Mouse (Mus musculus): Measurements from ENCODE around the gene Gm20379.

The Gm20379 gene

DNA sequence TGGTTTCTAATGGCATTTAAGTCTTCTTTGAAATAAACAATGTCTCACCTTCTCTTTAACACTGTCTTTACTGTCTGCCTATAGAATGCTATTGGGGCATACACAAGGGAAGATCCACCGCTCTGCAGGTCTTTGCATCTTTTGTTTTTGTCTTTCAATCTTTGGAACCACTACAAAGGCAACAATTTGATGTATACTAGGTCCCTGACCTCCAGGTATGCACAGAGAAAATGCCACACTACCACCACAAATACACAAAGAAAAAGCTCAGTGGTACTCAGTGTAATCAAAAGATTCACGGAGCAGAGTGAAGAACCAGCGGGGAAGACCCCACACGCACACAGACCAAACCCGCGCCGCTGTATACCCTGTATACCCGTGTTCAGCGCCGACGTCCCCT lies at the start of gene Gm20379:
Gm20379 (plus strand) TSS at position 301 of the 400 bp plus-strand sequence.
- no peak for DNase-seq (ENCODE audit: low read depth, low spot score)

DNA sequence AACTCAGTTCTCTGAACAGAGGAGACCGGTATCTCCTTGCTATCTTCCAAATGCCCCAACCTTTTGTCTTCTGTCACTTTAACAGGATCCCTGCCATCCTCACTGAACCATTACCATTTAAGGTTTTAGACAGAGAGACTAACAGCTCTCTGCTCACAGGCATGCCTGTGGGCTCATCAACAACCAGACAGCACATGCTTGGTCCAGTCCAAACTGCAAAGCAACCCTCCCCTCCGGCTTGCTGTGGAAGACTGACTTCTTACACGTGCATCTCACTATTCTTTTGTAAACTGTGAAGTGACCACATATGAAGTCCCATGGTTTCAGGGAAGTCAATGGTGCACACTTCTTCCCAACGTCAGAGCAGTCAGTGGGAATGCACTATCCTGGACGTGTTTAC lies 44.5 kb upstream of the Gm20379 start:
- no peak for DNase-seq (ENCODE audit: low read depth, low spot score)

DNA sequence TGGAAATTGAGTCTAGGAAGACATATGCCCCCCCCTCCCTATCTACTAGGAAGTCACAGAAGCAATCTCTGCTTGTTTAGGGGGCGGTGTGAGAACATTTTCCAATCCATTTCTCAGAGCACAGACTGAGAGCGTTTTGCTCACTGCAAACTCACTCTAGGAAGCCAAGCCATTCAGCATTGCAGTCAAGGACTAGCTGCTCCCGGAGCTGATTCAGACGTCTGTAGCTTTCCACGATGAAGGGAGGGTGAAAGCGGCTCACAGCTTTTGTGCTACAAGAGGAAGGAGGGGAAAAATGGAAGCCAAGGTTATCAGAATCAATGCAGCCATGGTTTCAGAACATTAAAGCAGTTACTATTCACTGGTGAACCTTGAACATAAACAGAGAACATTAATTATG lies 42.2 kb upstream of the Gm20379 start:
- DNase-seq (ENCODE audit: low read depth, low spot score), result no peak

DNA sequence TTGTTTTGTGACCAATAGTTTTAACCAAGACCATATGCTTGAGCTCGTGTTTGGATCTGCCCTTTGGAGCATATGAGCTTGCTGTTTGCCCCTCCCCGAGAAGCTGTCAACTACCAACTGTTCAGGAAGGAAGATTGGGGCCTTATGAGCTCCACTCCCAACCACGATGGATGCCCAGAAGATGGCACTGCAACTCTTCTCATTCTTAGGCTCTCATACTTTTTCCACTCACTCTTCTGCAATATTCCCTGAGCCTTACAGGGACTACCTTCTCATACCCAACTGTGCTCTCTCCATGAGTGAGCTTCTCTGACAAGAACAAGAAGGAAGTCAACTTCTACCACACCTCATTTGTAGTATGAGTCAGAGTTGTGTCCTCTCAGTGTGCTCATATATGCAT lies 38.7 kb upstream of the Gm20379 start:
- no peak for DNase-seq (ENCODE audit: low read depth, low spot score)

DNA sequence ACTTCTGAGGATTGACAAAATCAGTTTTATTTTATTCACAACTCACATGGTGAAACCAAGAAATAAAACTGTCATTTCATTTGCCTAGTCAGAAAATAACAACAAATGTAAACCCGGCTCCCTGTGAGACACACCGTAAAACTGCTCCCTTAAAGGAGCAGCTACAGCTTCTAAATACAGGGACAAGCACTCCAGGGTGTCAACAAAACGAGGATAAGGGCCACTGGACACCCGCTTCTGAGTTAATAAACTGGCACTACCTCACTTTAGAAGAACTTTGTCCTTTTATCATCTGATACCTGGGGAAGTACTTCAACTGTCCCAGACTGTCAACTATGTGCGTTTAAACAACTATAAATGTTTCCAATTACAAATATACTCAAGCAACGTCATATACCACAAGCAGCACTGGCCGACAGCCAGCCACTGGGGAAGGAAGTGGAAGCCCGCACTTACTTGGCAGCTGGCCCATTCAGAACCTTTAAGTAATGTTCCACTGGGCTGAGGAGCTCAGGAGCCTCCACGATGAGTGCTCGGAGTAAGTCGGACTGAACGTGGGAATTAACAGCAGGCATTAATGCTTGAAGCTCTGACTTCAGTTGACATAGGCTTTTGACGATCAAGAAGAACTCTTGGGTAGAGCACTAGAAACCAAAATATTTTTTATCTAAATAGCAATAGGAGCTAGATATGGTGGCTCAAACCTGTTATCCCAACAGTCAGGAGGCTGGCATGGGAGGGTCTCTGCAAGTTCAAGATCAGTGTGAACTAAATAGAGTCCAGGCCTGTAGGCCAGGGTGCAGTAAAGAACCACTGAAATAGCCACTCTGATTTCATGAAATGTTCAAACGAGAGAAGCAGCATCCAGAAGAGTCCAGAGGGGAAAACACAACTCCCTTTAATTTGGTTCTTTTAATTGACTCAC lies 31.2 kb upstream of the Gm20379 start:
- no peak for DNase-seq (ENCODE audit: low read depth, low spot score)

DNA sequence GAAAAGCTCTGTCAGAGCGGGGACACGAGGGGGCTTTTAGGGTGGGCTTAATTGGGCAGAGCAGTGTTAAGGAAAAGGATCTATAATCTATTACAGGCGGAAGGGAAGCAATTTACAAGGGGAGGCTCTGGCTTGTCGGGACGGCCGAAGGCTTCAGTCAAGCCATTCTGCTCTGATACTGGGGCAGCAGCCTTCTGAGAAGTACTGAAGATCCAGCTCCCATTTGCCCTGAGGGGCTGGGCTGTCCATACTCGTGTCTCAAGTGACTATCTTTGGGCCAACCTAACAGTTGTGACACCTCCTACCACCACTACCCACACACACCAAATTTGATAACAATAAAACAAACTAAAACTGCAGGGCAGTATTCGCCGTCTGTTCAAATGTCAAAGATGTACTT lies 30.5 kb upstream of the Gm20379 start:
- no peak for DNase-seq (ENCODE audit: low read depth, low spot score)

DNA sequence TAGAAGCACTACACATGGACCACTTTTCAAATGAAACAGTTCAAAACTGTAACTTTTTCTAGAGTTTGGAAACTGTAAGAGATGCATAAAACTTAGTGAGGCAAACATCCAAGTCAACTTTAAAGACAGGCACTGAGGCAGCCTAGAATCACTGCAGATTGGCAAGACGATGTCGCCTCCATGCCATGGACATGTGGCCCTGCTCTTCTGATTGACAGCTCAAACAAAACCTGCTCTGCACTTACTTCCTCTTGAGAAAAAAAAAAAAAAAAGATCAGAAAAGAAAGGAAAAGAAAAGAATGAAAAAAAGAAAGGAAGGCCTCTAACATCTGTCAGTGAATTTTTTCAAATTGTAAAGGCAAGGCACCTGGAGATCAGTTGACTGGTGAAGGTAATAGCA lies 28.8 kb upstream of the Gm20379 start:
- DNase-seq (ENCODE audit: low read depth, low spot score), result no peak

DNA sequence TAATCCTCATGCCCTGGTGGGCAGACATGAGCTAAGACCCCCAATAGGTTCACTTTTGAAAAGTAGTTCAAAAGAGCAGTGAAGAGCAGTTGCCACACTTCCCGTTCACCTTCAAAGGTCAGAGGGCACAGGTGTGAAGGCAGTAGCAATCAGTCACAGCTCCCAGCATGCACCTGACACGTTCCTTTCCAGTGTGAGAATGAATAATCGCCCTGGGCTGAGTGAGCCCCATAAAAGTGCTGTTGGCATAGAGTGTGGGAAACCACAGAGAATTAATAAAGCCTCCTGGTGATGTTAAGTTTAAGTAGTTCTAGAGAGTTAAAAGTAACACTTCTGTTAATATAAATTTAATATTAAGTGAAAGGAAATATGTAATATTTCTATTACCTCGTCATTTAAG lies 14.2 kb upstream of the Gm20379 start:
- no peak for DNase-seq (ENCODE audit: low read depth, low spot score)

DNA sequence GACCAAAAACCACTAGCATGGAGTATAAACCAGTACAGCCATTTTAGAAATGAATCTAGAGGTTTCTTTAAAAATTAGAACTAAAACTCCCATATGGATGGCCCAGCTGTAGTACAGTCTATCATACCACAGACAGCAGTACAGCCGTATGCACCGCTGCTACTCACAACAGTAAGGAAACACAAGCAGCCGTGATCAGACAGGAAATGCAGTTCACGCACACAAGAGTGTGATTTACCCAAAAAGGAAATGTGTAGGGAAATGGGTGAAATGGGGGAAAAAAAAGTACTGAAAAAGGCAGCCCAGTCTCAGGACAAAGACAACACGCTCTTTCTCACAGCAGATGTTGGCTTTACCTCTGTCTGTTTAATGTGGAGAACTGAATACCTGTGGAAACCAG lies 11.9 kb upstream of the Gm20379 start:
- DNase-seq (ENCODE audit: low read depth, low spot score), result no peak

DNA sequence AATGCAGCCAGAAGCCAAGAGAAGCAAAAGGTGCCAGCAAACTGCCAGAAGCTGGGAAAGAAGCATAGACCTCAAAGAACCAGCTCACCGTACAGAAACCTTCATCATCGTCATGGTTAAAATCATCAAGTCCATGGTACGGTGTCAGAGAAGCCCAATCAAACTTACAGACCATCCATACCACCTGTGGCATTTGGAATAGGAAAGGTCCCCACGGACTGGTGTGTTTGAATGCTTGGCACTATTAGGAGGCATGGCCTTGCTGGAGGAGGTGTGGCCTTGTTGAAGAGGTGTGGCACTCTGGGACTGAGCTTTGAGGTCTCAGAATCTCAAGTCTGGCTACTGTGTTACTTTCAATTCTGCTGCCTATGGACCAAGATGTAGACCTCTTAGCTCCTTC lies 9.3 kb upstream of the Gm20379 start:
- no peak for DNase-seq (ENCODE audit: low read depth, low spot score)

DNA sequence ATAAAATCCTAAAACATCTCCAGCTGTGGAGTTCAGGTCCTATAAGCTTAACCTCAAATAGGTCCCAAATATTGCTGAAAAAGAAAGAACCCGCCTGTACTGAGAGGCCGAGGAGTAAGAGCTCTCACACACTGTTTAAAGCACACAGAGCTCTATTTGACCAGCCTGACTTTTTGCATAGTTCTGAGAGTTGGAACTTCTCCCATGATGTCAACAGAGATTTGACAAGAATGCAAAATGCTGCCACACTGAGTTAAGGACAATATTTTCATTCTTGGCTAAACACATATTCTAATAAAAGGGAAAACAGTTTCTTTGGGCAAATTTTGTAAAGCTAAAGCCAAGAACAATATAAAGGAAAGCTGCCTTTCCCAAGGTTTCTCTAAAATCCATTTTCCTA lies 8.8 kb upstream of the Gm20379 start:
- no peak for DNase-seq (ENCODE audit: low read depth, low spot score)

DNA sequence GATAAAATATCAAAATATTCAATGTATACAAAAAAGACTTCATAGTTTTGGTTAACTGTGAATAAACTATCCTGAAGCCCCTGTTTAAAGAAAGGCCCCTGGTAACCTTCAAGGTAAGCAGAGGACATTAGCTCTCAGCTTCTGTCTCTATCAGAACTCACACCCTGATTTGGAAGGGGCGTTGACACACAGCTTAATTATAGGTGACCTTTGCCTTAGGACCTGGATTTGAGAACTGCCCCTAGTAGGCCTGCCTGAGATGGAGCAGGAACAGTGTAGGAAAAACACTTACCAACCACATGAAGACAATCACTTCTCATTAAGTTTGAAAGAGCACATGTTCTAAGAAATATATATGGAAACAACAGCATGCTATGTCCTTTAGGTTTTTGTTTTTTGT lies 6.3 kb upstream of the Gm20379 start:
- DNase-seq (ENCODE audit: low read depth, low spot score), result no peak

DNA sequence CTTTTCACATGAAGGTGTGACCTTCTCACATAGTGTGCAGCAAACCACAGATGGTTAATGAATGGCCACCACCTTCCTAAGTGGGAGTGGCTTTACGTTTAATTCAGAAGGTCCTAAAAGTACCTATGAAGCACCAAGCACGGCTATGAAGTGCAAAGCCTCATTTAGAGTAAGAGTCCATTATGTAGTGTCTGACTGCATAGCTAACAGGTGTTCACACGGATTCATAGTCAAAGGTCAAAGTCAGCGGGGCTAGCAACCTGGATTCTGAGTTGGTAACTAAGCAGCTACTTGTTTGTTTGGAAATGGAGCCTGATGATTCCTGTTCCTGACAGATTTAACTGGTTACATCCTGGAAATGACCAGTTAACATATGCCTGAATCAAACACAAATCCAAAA lies 4.0 kb upstream of the Gm20379 start:
- no peak for DNase-seq (ENCODE audit: low read depth, low spot score)

DNA sequence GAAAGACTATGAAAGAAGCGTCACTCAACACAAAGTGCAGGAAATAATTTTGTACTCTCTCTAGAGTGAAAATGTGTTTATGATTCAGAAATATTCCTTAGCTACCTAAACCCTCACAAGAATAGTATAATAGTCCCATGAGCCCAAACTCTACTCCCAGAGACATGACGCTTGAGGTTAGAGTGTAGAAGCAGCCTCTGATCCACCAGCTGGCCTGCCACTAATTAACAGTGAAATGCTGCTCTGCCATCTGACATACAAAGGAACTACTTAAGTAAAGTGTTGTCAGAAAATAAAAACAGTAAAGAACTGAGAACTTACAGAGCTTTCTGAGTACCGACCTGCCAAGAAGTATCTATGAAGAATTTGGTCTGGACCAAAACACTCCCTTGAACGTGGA lies 3.3 kb upstream of the Gm20379 start:
- no peak for DNase-seq (ENCODE audit: low read depth, low spot score)

DNA sequence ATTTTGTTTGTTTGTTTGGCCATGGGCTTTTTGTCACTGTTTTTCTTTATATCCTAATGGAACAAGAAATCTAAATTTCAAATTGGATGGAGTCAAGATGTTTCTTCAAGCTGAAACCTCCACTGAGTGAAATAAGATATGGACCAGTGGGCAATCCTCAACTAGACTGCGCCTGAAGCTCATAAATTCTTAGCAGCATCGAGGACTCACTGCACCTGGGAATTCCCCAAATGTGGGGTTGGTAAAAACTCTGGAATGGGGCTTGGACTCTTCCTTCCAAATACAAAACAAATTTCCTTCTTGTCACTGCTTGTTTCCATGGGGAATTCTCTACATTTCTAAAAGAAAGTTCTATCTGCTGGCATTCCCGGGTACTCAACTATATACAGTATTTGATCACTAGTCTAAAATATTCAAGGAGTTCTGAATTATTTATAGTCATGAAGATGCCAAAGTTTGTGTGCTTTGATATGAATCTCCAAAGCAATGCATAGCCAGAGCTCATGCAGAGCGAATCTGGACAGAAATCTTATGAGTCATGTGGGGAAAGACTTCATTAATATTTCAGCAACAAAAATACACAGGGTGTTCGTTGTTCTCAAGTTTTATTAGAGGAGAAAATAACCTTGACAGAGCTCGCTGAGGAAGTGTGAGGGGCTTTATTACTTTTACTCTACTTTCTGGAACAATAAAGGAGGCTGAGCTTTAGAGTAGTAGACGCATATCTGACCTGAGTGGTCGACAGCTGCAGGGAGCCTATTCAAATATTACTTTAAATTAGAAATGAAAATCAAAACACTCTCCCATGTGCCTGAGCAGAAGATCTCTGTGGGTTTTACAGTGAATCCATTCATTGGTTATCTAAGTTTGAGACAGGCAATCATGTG lies 2.5 kb upstream of the Gm20379 start:
- DNase-seq (ENCODE audit: low read depth, low spot score), result no peak

DNA sequence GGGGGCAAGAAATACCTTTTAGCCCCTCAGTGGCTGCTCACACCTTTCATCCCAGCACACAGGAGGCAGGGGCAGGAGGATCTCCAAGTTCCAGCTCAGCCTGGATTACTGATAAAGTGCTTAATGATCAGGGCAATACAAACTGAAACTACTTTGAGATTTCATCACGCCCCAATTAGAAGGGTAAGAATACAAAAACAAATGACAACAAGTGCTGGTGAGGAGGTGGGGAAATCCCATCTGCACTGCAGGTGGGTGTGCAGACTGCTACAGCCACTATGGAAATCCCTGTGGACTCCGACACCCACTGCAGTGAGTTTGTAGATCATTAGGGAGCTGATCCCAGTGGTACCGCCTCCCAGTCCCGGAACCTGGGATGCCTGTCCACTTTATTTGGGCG lies 1.5 kb upstream of the Gm20379 start:
- no peak for DNase-seq (ENCODE audit: low read depth, low spot score)

DNA sequence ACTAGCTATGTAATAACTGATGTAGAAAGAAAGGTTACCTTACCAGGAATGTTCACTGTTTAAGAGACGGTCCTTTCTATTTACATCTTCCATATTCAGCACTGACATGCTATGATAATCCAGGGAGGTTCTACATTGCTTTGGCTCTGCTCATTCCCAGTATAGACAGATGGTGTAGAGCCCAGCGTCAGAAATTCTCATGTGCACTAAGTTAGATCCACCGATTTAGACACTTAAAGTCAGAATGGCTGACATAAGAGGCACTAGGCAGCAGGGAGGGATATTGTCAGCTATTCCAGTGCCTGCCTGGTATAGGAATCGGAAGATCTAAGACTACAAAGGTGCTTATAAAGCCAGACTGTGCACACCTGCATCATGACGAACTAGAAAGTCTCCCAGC lies 8.8 kb downstream of the Gm20379 start:
- no peak for DNase-seq (ENCODE audit: low read depth, low spot score)

DNA sequence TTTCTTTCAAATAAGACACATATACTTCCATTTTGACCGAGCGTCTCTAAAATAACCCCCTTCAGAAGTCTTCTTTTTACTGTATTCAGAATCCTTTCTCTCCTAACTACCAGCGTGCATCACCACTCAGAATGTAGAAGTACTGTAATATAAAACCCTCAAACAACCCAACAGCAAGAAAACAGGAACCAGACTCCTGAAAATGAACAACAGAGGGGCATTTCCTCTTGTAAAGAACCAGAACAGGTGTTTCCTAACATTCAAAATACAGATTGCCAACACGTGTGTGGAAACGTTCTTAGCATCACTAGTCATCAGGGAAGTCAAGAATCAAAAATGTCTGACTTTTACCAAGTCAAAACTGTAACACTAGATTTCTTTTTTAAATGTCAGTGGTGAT lies 15.0 kb downstream of the Gm20379 start:
- DNase-seq (ENCODE audit: low read depth, low spot score), result no peak

DNA sequence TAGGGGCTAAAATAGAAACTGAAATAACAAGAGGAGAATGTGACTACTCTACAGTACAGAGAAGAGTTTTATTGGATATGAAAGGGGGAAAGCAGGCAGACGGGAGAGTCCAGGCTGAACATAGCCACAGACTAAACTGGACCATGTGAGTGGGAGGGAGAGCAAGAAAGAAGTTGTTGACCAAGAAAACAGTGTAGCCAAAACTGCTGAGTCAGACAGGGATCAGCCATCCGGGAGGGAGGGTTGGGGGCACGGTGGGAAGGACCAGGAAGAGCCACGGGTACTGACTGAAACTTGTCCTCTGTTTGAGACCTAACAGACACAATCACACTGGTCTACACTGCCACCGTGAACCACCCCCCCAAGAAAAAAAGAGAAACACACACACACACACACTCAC lies 20.2 kb downstream of the Gm20379 start:
- no peak for DNase-seq (ENCODE audit: low read depth, low spot score)

DNA sequence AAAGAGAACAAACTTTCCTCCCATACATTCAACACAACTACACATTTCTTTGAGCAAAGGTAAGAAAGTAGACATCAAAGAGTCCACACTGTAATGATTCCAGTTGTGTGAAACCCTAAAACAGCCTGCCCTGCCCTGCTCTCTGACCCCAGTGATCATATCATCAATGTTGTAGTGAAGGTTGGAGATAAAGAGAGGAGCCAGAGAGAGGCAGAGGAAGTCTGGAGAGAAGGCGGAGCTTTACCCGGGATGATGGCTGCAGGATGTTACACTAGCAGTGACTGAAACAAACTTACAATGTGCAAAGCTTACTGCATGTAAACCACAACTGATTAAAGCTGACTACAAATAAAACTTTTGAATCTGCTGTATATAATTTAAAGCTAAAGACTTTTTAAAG lies 22.2 kb downstream of the Gm20379 start:
- no peak for DNase-seq (ENCODE audit: low read depth, low spot score)

DNA sequence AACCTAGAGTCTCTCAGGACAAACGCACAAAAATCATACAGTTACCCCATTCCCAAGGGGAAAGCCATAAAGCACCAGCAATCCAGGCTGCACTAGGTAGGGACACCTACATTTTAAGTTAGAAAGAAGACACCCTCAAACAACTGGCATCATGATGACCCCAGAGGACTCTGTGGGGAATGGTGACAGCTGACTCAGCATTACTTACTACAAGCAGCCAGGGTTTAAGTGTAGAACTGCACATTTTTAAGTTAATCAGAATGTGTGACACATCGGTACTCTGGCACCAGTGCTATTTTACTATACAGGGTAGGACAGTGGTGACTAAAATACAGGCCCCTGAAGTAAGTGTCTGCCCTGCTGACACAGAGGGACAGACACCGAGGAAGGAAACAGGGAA lies 24.8 kb downstream of the Gm20379 start:
- DNase-seq (ENCODE audit: low read depth, low spot score), result no peak

DNA sequence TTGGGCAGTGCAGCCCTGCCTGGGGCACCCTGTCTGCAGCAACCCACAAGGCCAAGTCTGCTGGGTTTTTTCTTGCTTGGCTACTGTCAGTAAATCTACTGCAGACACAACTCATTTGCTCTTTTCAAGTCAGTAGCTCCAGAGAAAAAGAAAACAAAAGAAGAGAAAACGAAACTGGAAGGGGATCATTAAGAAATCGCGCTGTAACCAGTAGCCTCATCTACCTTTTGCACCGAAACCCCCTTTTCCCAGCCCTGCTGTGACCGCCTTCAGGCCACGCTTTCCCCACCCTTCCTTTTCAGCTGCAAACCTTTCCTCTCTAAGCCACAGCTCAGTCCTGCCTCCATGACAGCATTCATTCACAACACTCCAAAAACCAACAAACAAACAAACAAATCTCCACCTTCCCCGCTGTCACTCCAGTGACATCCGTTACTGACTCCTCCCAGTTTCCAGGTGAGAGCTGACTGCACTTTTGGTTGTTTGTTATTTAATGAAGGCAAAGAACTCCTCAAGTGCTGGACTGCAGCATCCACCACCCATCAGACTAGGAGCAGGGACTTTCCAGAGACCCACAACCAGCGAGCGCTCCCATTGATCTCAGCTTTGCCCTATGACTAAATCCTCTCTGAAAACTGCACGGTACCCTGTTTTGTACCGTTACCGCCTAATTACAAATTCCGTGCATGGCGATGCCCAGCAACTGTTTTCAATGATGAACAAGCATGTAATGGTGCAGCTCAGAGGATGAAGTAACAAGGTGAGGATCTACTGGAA lies 26.5 kb downstream of the Gm20379 start:
- DNase-seq (ENCODE audit: low read depth, low spot score), result no peak

All from c-Kit-negative CD71-positive TER-119-positive erythroid progenitor cells, embryonic 14.5 days (primary cell).